21 mouse cellular contexts compared by ENCODE assay signal in genomic region chr8:104644187-104644586, GRCm38 (mm10). TPM values are rescaled to one million over a fixed set of nuclear protein-coding genes. Genes with fewer than 3 reads are reported as not detected.
A peak's percentile ranks its signal among the peaks of the same experiment; 100 is the strongest.
DNase-seq lines count a peak whose midpoint lies in the region; ATAC-seq and TF ChIP-seq lines count a peak whose summit lies in the region.
"Not testable (repeated sequence)": the region's sequence is repeated elsewhere in the genome, so short reads cannot be mapped to it uniquely, and the experiment has no call there.
"Had no signal": no experiment of that assay in that cellular context is flagged by ENCODE, and none has a peak within 500 bp of the region (broad histone marks: within the 10 kb centered on the region; RNA-seq: fewer than 3 reads in every experiment).

No protein-coding gene starts in this region.

- H3K27me3 ChIP-seq in CH12.LX (replicated peaks); heart, adult 2 months (ENCODE audit: control insufficient read depth, insufficient read depth, low read length); intestine, embryonic 14.5 days (replicated peaks; ENCODE audit: control insufficient read depth, insufficient read depth, low read length); kidney, postnatal 0 days (ENCODE audit: insufficient read depth, low read length); lung, postnatal 0 days (replicated peaks; ENCODE audit: insufficient read depth, low read length); stomach, postnatal 0 days (ENCODE audit: control insufficient read depth, insufficient read depth, low read length): not testable (repeated sequence)

- peak in 1 of 2 experiments; percentile 58; a peak in 2 of 4 replicates for TF ChIP-seq CTCF in CH12.LX (conservative IDR thresholded peaks at IDR 0.05 in 1 of 2, IDR thresholded peaks at IDR 0.05 in 1 of 2; ENCODE audit: low read depth in 2 of 2, low read length in 2 of 2)
- TF ChIP-seq CTCF in heart, adult 2 months (IDR thresholded peaks at IDR 0.05): peak; percentile 59
- TF ChIP-seq CTCF in kidney, postnatal 0 days (IDR thresholded peaks at IDR 0.05; ENCODE audit: low read depth): peak; percentile 44
- peak; percentile 2; the same call in 1 of the 2 replicates for TF ChIP-seq CTCF in left cerebral cortex, adult 2 months (IDR thresholded peaks at IDR 0.05)
- peak; percentile 17; the same call in 1 of the 2 replicates for TF ChIP-seq CTCF in lung, postnatal 0 days (IDR thresholded peaks at IDR 0.05)
- TF ChIP-seq CTCF in stomach, postnatal 0 days (IDR thresholded peaks at IDR 0.05; ENCODE audit: low read depth): peak; percentile 47

- not testable (repeated sequence) for H3K9me3 ChIP-seq in CH12.LX (replicated peaks; ENCODE audit: low read length); intestine, embryonic 14.5 days (ENCODE audit: control insufficient read depth, low read length); kidney, postnatal 0 days (replicated peaks; ENCODE audit: low read length); lung, postnatal 0 days (ENCODE audit: low read length); stomach, postnatal 0 days (ENCODE audit: control insufficient read depth, low read length)

- H3K4me3 ChIP-seq in CH12.LX (replicated peaks in 1 of 3; ENCODE audit: low read depth in 2 of 3, low read length in 2 of 3, poor library complexity in 1 of 3); heart, adult 2 months; intestine, embryonic 14.5 days (ENCODE audit: low read depth, low read length); kidney, postnatal 0 days (replicated peaks; ENCODE audit: low read depth, low read length); left cerebral cortex, adult 2 months; lung, postnatal 0 days (ENCODE audit: low read depth, low read length); stomach, postnatal 0 days (ENCODE audit: low read depth, low read length): not testable (repeated sequence)

- H3K4me2 ChIP-seq in CH12.LX (ENCODE audit: insufficient read depth, low read depth, poor library complexity, severe bottlenecking); intestine, embryonic 14.5 days (ENCODE audit: low read length); kidney, postnatal 0 days (ENCODE audit: low read length); lung, postnatal 0 days (replicated peaks; ENCODE audit: low read depth, low read length); stomach, postnatal 0 days (replicated peaks; ENCODE audit: low read depth): not testable (repeated sequence)

- H3K4me1 ChIP-seq in CH12.LX (ENCODE audit: control insufficient read depth in 1 of 2, insufficient read depth in 2 of 2): peaks cover 10 to 26% of the 10 kb centered on the region in 2 experiments
- not testable (repeated sequence) for H3K4me1 ChIP-seq in heart, adult 2 months (ENCODE audit: control insufficient read depth, insufficient read depth, low read length); stomach, postnatal 0 days (replicated peaks; ENCODE audit: control insufficient read depth, insufficient read depth)
- peaks cover 15% of the 10 kb centered on the region for H3K4me1 ChIP-seq in intestine, embryonic 14.5 days (replicated peaks; ENCODE audit: control insufficient read depth, insufficient read depth, low read length)
- H3K4me1 ChIP-seq in kidney, postnatal 0 days (replicated peaks; ENCODE audit: insufficient read depth, low read length): peaks cover 13% of the 10 kb centered on the region
- H3K4me1 ChIP-seq in lung, postnatal 0 days (ENCODE audit: insufficient read depth, low read depth, low read length): peaks cover 12% of the 10 kb centered on the region

- intact Hi-C loops in heart, adult 2 months (cut with DNase I): loop anchor here (5.0 kb wide), 1 partner anchor 112 kb away; the partner anchor contains the start of genes Car7 and Nae1
- intact Hi-C loops in left cerebral cortex, adult 2 months (cut with DNase I): not testable (repeated sequence)

- 48% methylated on average over 3 of the region's 3 CpGs for WGBS in heart, adult 2 months
- 66% methylated on average over 3 of the region's 3 CpGs for WGBS in intestine, embryonic 14.5 days
- 70% methylated on average over 3 of the region's 3 CpGs for WGBS in kidney, postnatal 0 days
- 70% methylated on average over 3 of the region's 3 CpGs for WGBS in lung, postnatal 0 days
- WGBS in stomach, postnatal 0 days: 65% methylated on average over 3 of the region's 3 CpGs

- in situ Hi-C loops in CH12.LX (cut with MboI; ENCODE audit: low pct_ligation_motif_present, low pct_unique_long_range_greater_than_20kb, low sequenced_read_pairs): loop anchor here (5.0 kb wide), 1 partner anchor 37 kb away; no protein-coding TSS in a partner anchor

- not testable (repeated sequence) for TF ChIP-seq POLR2A in CH12.LX (IDR thresholded peaks at IDR 0.05; ENCODE audit: low read depth, low read length); heart, adult 2 months (IDR thresholded peaks at IDR 0.05; ENCODE audit: insufficient read depth, low read depth, low read length)

- dilution Hi-C loops in CH12.LX (cut with MboI; ENCODE audit: extremely low pct_ligation_motif_present, extremely low pct_unique_long_range_greater_than_20kb, low sequenced_read_pairs): not testable (repeated sequence)

- H3K36me3 ChIP-seq in CH12.LX (replicated peaks in 1 of 2; ENCODE audit: control insufficient read depth in 1 of 2, insufficient read depth in 1 of 2, low read length in 1 of 2): peaks cover 4 to 12% of the 10 kb centered on the region in 2 experiments
- not testable (repeated sequence) for H3K36me3 ChIP-seq in heart, adult 2 months (ENCODE audit: control insufficient read depth, insufficient read depth, low read length); intestine, embryonic 14.5 days (ENCODE audit: control insufficient read depth, insufficient read depth, low read length); kidney, postnatal 0 days (ENCODE audit: insufficient read depth, low read length); lung, postnatal 0 days (ENCODE audit: insufficient read depth, low read length); stomach, postnatal 0 days (ENCODE audit: control insufficient read depth, insufficient read depth, low read length)

- peaks cover 13% of the 10 kb centered on the region for H3K79me2 ChIP-seq in CH12.LX (replicated peaks; ENCODE audit: control insufficient read depth, extremely low read depth, insufficient read depth, poor library complexity, severe bottlenecking)
- H3K79me2 ChIP-seq in heart, adult 2 months (replicated peaks; ENCODE audit: control insufficient read depth, insufficient read depth, low read length): not testable (repeated sequence)

- ATAC-seq in intestine, embryonic 14.5 days (replicated peaks; ENCODE audit: low FRiP score, low TSS enrichment, low read depth); kidney, postnatal 0 days (replicated peaks; ENCODE audit: low FRiP score, low read depth); lung, postnatal 0 days; stomach, postnatal 0 days (ENCODE audit: low FRiP score, low TSS enrichment): not testable (repeated sequence)

- H3K9ac ChIP-seq in CH12.LX (ENCODE audit: insufficient read depth, low read depth); heart, adult 2 months (ENCODE audit: low read depth, low read length); intestine, embryonic 14.5 days (ENCODE audit: low read length); kidney, postnatal 0 days (ENCODE audit: low read depth, low read length); lung, postnatal 0 days (replicated peaks; ENCODE audit: low read depth); stomach, postnatal 0 days (ENCODE audit: low read length): not testable (repeated sequence)

- not testable (repeated sequence) for DNase-seq in CH12.LX (ENCODE audit: extremely low read depth); heart, adult 2 months; kidney, postnatal 0 days (ENCODE audit: low spot score); left cerebral cortex, adult 2 months (ENCODE audit: extremely low spot score in 1 of 2, low spot score in 2 of 2); lung, postnatal 0 days (ENCODE audit: low spot score); stomach, postnatal 0 days (ENCODE audit: low spot score)
- DNase-seq in intestine, embryonic 14.5 days (ENCODE audit: low spot score): peak; percentile 13

- peak; percentile 34 for TF ChIP-seq RAD21 in CH12.LX (IDR thresholded peaks at IDR 0.05; ENCODE audit: low read depth, low read length)

- TF ChIP-seq EP300 in CH12.LX (IDR thresholded peaks at IDR 0.05; ENCODE audit: low read length); heart, adult 2 months (IDR thresholded peaks at IDR 0.05; ENCODE audit: insufficient read depth, low read depth, low read length); lung, postnatal 0 days (IDR thresholded peaks at IDR 0.05); stomach, postnatal 0 days (optimal IDR thresholded peaks at IDR 0.05): not testable (repeated sequence)

- H3K27ac ChIP-seq in CH12.LX (ENCODE audit: insufficient read depth, low read depth); heart, adult 2 months; intestine, embryonic 14.5 days (ENCODE audit: low read depth); kidney, postnatal 0 days; left cerebral cortex, adult 2 months; lung, postnatal 0 days (ENCODE audit: low read length); stomach, postnatal 0 days (replicated peaks): not testable (repeated sequence)

RNA-seq across cellular contexts. Expression of gene Ciao2b, which starts 2.4 kb away (rescaled TPM):
- total RNA-seq in CH12.LX (2012; rRNA removed) (76.4 and 81.1 TPM in 2 replicates), CH12.LX (2014; rRNA removed) (72.2 and 74.4 TPM in 2 replicates)
- 75.8 and 76.4 TPM in 2 replicates for polyA plus RNA-seq in CH12.LX (2012; ENCODE audit: insufficient read length, low read depth)
- total RNA-seq in heart, adult 2 months (2021): 10 to 100 TPM; 63.9 to 66.9 TPM
- 51.6 and 58.1 TPM in 2 replicates for polyA plus RNA-seq in heart, adult 2 months (2012; rRNA removed)
- 86.7 and 92.2 TPM in 2 replicates for polyA plus RNA-seq in intestine, embryonic 14.5 days (2014; fragmentation: Nextera tagmentation; extraction: Ambion mirVana)
- 92.7 and 93.0 TPM in 2 replicates for polyA plus RNA-seq in kidney, postnatal 0 days (2015; fragmentation: Nextera tagmentation; extraction: Ambion mirVana)
- total RNA-seq in left cerebral cortex, adult 2 months (2021): 10 to 100 TPM; 30.2 to 34.3 TPM
- 70.2 and 72.9 TPM in 2 replicates for polyA plus RNA-seq in lung, postnatal 0 days (2015; fragmentation: Nextera tagmentation; extraction: Ambion mirVana)
- polyA plus RNA-seq in stomach, postnatal 0 days (2015; fragmentation: Nextera tagmentation; extraction: Ambion mirVana): 71.2 and 76.1 TPM in 2 replicates

RNA-seq across cellular contexts. Expression of gene Rrad, which starts 13.1 kb away (rescaled TPM):
- 30.9 and 31.1 TPM in 2 replicates for total RNA-seq in CH12.LX (2012; rRNA removed)
- total RNA-seq in CH12.LX (2014; rRNA removed): 29.4 and 31.7 TPM in 2 replicates
- 32.3 and 33.6 TPM in 2 replicates for polyA plus RNA-seq in CH12.LX (2012; ENCODE audit: insufficient read length, low read depth)
- 100 to 1,000 TPM; 123 to 414 TPM for total RNA-seq in heart, adult 2 months (2021)
- 205 and 316 TPM in 2 replicates for polyA plus RNA-seq in heart, adult 2 months (2012; rRNA removed)
- polyA plus RNA-seq in intestine, embryonic 14.5 days (2014; fragmentation: Nextera tagmentation; extraction: Ambion mirVana): 3.8 and 4.0 TPM in 2 replicates
- 13.5 and 15.7 TPM in 2 replicates for polyA plus RNA-seq in kidney, postnatal 0 days (2015; fragmentation: Nextera tagmentation; extraction: Ambion mirVana)
- total RNA-seq in left cerebral cortex, adult 2 months (2021): 1 to 10 TPM; 4.0 to 4.4 TPM
- polyA plus RNA-seq in lung, postnatal 0 days (2015; fragmentation: Nextera tagmentation; extraction: Ambion mirVana): 19.9 and 22.6 TPM in 2 replicates
- 10.3 and 12.8 TPM in 2 replicates for polyA plus RNA-seq in stomach, postnatal 0 days (2015; fragmentation: Nextera tagmentation; extraction: Ambion mirVana)

RNA-seq across cellular contexts. Expression of gene Cdh16, which starts 20.0 kb away (rescaled TPM):
- total RNA-seq in CH12.LX (2012; rRNA removed): not detected in 2 replicates
- not detected in 2 replicates for total RNA-seq in CH12.LX (2014; rRNA removed)
- polyA plus RNA-seq in CH12.LX (2012; ENCODE audit: insufficient read length, low read depth): not detected in 2 replicates
- 1 to 10 TPM; 3.3 to 4.3 TPM for total RNA-seq in heart, adult 2 months (2021)
- polyA plus RNA-seq in heart, adult 2 months (2012; rRNA removed): 7.1 and 11.0 TPM in 2 replicates
- 0.15 and 0.42 TPM in 2 replicates for polyA plus RNA-seq in intestine, embryonic 14.5 days (2014; fragmentation: Nextera tagmentation; extraction: Ambion mirVana)
- polyA plus RNA-seq in kidney, postnatal 0 days (2015; fragmentation: Nextera tagmentation; extraction: Ambion mirVana): 439 and 476 TPM in 2 replicates
- total RNA-seq in left cerebral cortex, adult 2 months (2021): not detected
- polyA plus RNA-seq in lung, postnatal 0 days (2015; fragmentation: Nextera tagmentation; extraction: Ambion mirVana): 13.8 and 17.2 TPM in 2 replicates
- 0.30 TPM in 2 replicates for polyA plus RNA-seq in stomach, postnatal 0 days (2015; fragmentation: Nextera tagmentation; extraction: Ambion mirVana)
- total RNA-seq: adrenal gland, adult 2 months; adrenal gland, postnatal 14 days; common myeloid progenitor, adult 5-6 weeks; forebrain, postnatal 0 days; gastrocnemius, postnatal 25 days; hematopoietic stem cell, adult 5-6 weeks had no signal
- polyA plus RNA-seq: adrenal gland, adult 2 months; cerebellum, adult 2 months; embryonic facial prominence, embryonic 12.5 days; forebrain, embryonic 11.5 days; forebrain, embryonic 14.5 days; forebrain, postnatal 0 days; frontal cortex, adult 2 months; G1E; hindbrain, embryonic 12.5 days; hindbrain, embryonic 15.5 days had no signal

RNA-seq across cellular contexts. Expression of gene Pdp2, which starts 52.9 kb away (rescaled TPM):
- 8.7 and 11.9 TPM in 2 replicates for total RNA-seq in CH12.LX (2012; rRNA removed)
- 6.9 and 7.6 TPM in 2 replicates for total RNA-seq in CH12.LX (2014; rRNA removed)
- 8.3 and 9.6 TPM in 2 replicates for polyA plus RNA-seq in CH12.LX (2012; ENCODE audit: insufficient read length, low read depth)
- 10 to 100 TPM; 18.4 to 35.8 TPM for total RNA-seq in heart, adult 2 months (2021)
- polyA plus RNA-seq in heart, adult 2 months (2012; rRNA removed): 10.0 and 18.8 TPM in 2 replicates
- polyA plus RNA-seq in intestine, embryonic 14.5 days (2014; fragmentation: Nextera tagmentation; extraction: Ambion mirVana): 13.4 and 14.9 TPM in 2 replicates
- polyA plus RNA-seq in kidney, postnatal 0 days (2015; fragmentation: Nextera tagmentation; extraction: Ambion mirVana): 12.6 and 14.5 TPM in 2 replicates
- 1 to 10 TPM; 8.4 to 8.5 TPM for total RNA-seq in left cerebral cortex, adult 2 months (2021)
- 5.9 and 6.0 TPM in 2 replicates for polyA plus RNA-seq in lung, postnatal 0 days (2015; fragmentation: Nextera tagmentation; extraction: Ambion mirVana)
- polyA plus RNA-seq in stomach, postnatal 0 days (2015; fragmentation: Nextera tagmentation; extraction: Ambion mirVana): 5.5 and 6.2 TPM in 2 replicates

Comparison
In these comparisons a context has a peak if more than half of its experiments do, and no peak if none do; other contexts are left out.
1. RNA of gene Cdh16, which starts 20.0 kb away (polyA plus RNA-seq): 439 to 476 TPM in kidney, postnatal 0 days; 13.8 to 17.2 TPM in lung, postnatal 0 days, 7.1 to 11.0 TPM in heart, adult 2 months, 0.15 to 0.42 TPM in intestine, embryonic 14.5 days, 0.30 TPM in stomach, postnatal 0 days and not detected in CH12.LX; every median in the first group is over 10 times any median in the second.